Mouse (Mus musculus) G1E (cell line): Measurements from ENCODE around the gene Pllp. TPM values are rescaled to one million over a fixed set of nuclear protein-coding genes. Genes with fewer than 3 reads are reported as not detected.
A peak's percentile ranks its signal among the peaks of the same experiment; 100 is the strongest.

ENCODE experiments used
- ATAC-seq: 2 replicates; pipeline ENCODE4 v1.8.0; 2016; ENCODE audit warnings: mild to moderate bottlenecking; ENCODE audit not compliant: insufficient number of reproducible peaks, poor library complexity, low FRiP score, severe bottlenecking; ENCODE audit errors: extremely low read depth
- DNase-seq: peaks from one replicate; pipeline ENCODE4 v3.0.0; 2012; ENCODE audit warnings: low spot score
- H3K27me3 ChIP-seq: 2 replicates; pipeline ENCODE4 v1.6.1; 2012; ENCODE audit warnings: mild to moderate bottlenecking, low read length, inconsistent platforms; ENCODE audit not compliant: insufficient read depth
- H3K36me3 ChIP-seq: replicated peaks from 2 replicates; pipeline ENCODE3; 2012; ENCODE audit warnings: mild to moderate bottlenecking, inconsistent platforms
- H3K4me1 ChIP-seq: 2 replicates; pipeline ENCODE4 v1.6.1; 2012; ENCODE audit warnings: low read depth, low read length, inconsistent platforms, mixed read lengths; ENCODE audit not compliant: insufficient read depth
- H3K4me3 ChIP-seq: 2 replicates; pipeline ENCODE4 v1.5.1; 2012; ENCODE audit warnings: low read depth, mild to moderate bottlenecking, inconsistent platforms, low read length, moderate library complexity, mixed read lengths
- H3K9me3 ChIP-seq: replicated peaks from 2 replicates; pipeline ENCODE4 v1.6.1; 2012; ENCODE audit warnings: inconsistent platforms
- CTCF ChIP-seq: IDR thresholded peaks from 2 replicates; pipeline ENCODE4 v1.5.1; 2012; ENCODE audit warnings: low read depth, low read length, inconsistent platforms, mixed read lengths
- GATA1 ChIP-seq: IDR thresholded peaks from 2 replicates; pipeline ENCODE4 v1.6.1; 2012; ENCODE audit warnings: borderline replicate concordance, low read length, inconsistent platforms, mixed read lengths
- GATA2 ChIP-seq: IDR thresholded peaks from 2 replicates; pipeline ENCODE4 v1.6.1; 2012; ENCODE audit warnings: low read depth, low read length, inconsistent platforms, borderline replicate concordance
- POLR2AphosphoS5 ChIP-seq: IDR thresholded peaks from 2 replicates; pipeline ENCODE4 v1.6.1; 2012; ENCODE audit warnings: low read depth, low read length, inconsistent platforms; ENCODE audit not compliant: insufficient replicate concordance
- TAL1 ChIP-seq: conservative IDR thresholded peaks from 2 replicates; pipeline ENCODE4 v1.6.1; 2012; ENCODE audit warnings: low read depth, low read length, inconsistent platforms, mixed read lengths
- polyA plus RNA-seq: library from polyadenylated mRNA; stranded (reverse); fragments of >175 nt; gene quantifications from 2 replicates; pipeline ENCODE4 v1.2.3, GENCODE M21; 2012
- total RNA-seq, 2 experiments: library from RNA; stranded (forward) in 1 of 2; stranded (reverse) in 1 of 2; fragments of 200-1000 nt in 1 of 2; fragments of >200 nt in 1 of 2; fragmentation: Nextera tagmentation in 1 of 2; gene quantifications; 2 replicates each; pipeline ENCODE4 v1.2.3; 2014 to 2017

Gene Pllp
- total and polyA plus RNA-seq, 3 experiments = 0.22 TPM; not detected in 2

GRCm38 (mm10) chr8:94739829-94740228 lies 43.8 kb upstream of the Pllp start:
- TF ChIP-seq GATA1 (no peak), CTCF (no peak), GATA2 (no peak), POLR2AphosphoS5 (no peak), TAL1 (no peak)

GRCm38 (mm10) chr8:94735426-94736094 lies 39.5 kb upstream of the Pllp start:
- TF ChIP-seq GATA1 = no peak
- no peak for TF ChIP-seq CTCF
- no peak for TF ChIP-seq TAL1
- no peak for TF ChIP-seq POLR2AphosphoS5
- TF ChIP-seq GATA2 = no peak
- peak overlapping the region; percentile 54; the same call in 1 of the 2 replicates for H3K4me3 ChIP-seq
- peak; percentile 11 for DNase-seq

More at GRCm38 (mm10) chr8:94739829-94740228, 43.8 kb upstream of the Pllp start:
- no peak overlapping the region for H3K4me3 ChIP-seq
- H3K36me3 ChIP-seq = no peaks in the 10 kb centered on the region
- ATAC-seq (no peak), DNase-seq (no peak)
- peaks cover 1% of the 10 kb centered on the region; the same call in 1 of the 2 replicates for H3K27me3 ChIP-seq
- peaks cover 10% of the 10 kb centered on the region for H3K4me1 ChIP-seq
- no peaks in the 10 kb centered on the region for H3K9me3 ChIP-seq

GRCm38 (mm10) chr8:94734735-94735350 lies 38.8 kb upstream of the Pllp start:
- Histone ChIP-seq H3K9me3 (no peaks in the 10 kb centered on the region), H3K4me1 (peaks cover 31% of the 10 kb centered on the region), H3K4me3 (no peak overlapping the region), H3K27me3 (peaks cover 4% of the 10 kb centered on the region; the same call in 1 of the 2 replicates), H3K36me3 (no peaks in the 10 kb centered on the region)
- TF ChIP-seq GATA2 = no peak
- no peak for TF ChIP-seq POLR2AphosphoS5
- TF ChIP-seq CTCF = no peak
- no peak for TF ChIP-seq TAL1
- no peak for TF ChIP-seq GATA1
- ATAC-seq = no peak
- DNase-seq = no peak

More at GRCm38 (mm10) chr8:94735426-94736094, 39.5 kb upstream of the Pllp start:
- H3K9me3 ChIP-seq = no peaks in the 10 kb centered on the region
- peaks cover 31% of the 10 kb centered on the region for H3K4me1 ChIP-seq
- no peaks in the 10 kb centered on the region for H3K27me3 ChIP-seq
- ATAC-seq = no peak
- H3K36me3 ChIP-seq = no peaks in the 10 kb centered on the region

GRCm38 (mm10) chr8:94733821-94734465 lies 37.9 kb upstream of the Pllp start:
- H3K36me3 ChIP-seq = no peaks in the 10 kb centered on the region
- TF ChIP-seq TAL1 (peak; percentile 29; the same call in 1 of the 2 replicates), GATA1 (no peak)
- peaks cover 10% of the 10 kb centered on the region for H3K27me3 ChIP-seq
- ATAC-seq (peak; percentile 81), DNase-seq (peak; percentile 12)
- H3K9me3 ChIP-seq = no peaks in the 10 kb centered on the region
- H3K4me1 ChIP-seq = peaks cover 31% of the 10 kb centered on the region
- H3K4me3 ChIP-seq = no peak overlapping the region

GRCm38 (mm10) chr8:94729301-94729700 lies 33.2 kb upstream of the Pllp start:
- no peak for ATAC-seq
- H3K36me3 ChIP-seq = no peaks in the 10 kb centered on the region
- H3K9me3 ChIP-seq = peaks cover 4% of the 10 kb centered on the region; the same call in 1 of the 2 replicates
- peaks cover 17% of the 10 kb centered on the region for H3K27me3 ChIP-seq
- no peak overlapping the region for H3K4me3 ChIP-seq
- no peak for TF ChIP-seq GATA2
- TF ChIP-seq TAL1 = no peak
- TF ChIP-seq GATA1 = no peak
- no peak for TF ChIP-seq POLR2AphosphoS5
- TF ChIP-seq CTCF = no peak
- peaks cover 16% of the 10 kb centered on the region for H3K4me1 ChIP-seq
- DNase-seq = no peak

- peaks cover 20% of the 10 kb centered on the region for H3K27me3 ChIP-seq
- no peak overlapping the region for H3K4me3 ChIP-seq
- TF ChIP-seq POLR2AphosphoS5 (no peak), CTCF (no peak), GATA1 (no peak), GATA2 (no peak), TAL1 (no peak)
- ATAC-seq = no peak
- H3K36me3 ChIP-seq = no peaks in the 10 kb centered on the region
- DNase-seq = no peak
- peaks cover 4% of the 10 kb centered on the region; the same call in 1 of the 2 replicates for H3K9me3 ChIP-seq
- no peaks in the 10 kb centered on the region for H3K4me1 ChIP-seq
Measured at GRCm38 (mm10) chr8:94725998-94726397, 29.9 kb upstream of the Pllp start.
